Mouse (Mus musculus): ENCODE results near the gene Casq2.

Gene Casq2

GRCm38 (mm10) chr3:102164911-102165310 is 78.7 kb downstream of the Casq2 start:
- 83% methylated on average over 4 of the region's 4 CpGs for WGBS

- WGBS, result 88% methylated on average over 21 of the region's 21 CpGs
These were observed 79.5 kb downstream of the Casq2 start for GRCm38 (mm10) chr3:102165536-102166286.

GRCm38 (mm10) chr3:102166287-102166620 is 80.0 kb downstream of the Casq2 start:
- WGBS, result 69% methylated on average over 4 of the region's 4 CpGs

GRCm38 (mm10) chr3:102166794-102167193 is 80.6 kb downstream of the Casq2 start:
- 92% methylated on average over 8 of the region's 8 CpGs for WGBS

- WGBS, result 71% methylated on average over 10 of the region's 10 CpGs
These were observed 81.5 kb downstream of the Casq2 start for GRCm38 (mm10) chr3:102167555-102168210.

GRCm38 (mm10) chr3:102169197-102169905 is 83.1 kb downstream of the Casq2 start:
- 14% methylated on average over 13 of the region's 13 CpGs for WGBS

GRCm38 (mm10) chr3:102174118-102174865 is 88.1 kb downstream of the Casq2 start:
- 75% methylated on average over 8 of the region's 8 CpGs for WGBS

- WGBS, result 95% methylated on average over 18 of the region's 18 CpGs
These were observed 89.5 kb downstream of the Casq2 start for GRCm38 (mm10) chr3:102175701-102176100.

- 89% methylated on average over 5 of the region's 5 CpGs for WGBS
These were observed 89.9 kb downstream of the Casq2 start for GRCm38 (mm10) chr3:102176116-102176515.

- WGBS, result 96% methylated on average over 12 of the region's 12 CpGs
These were observed 91.8 kb downstream of the Casq2 start for GRCm38 (mm10) chr3:102177837-102178615.

- WGBS, result 95% methylated on average over 4 of the region's 4 CpGs
These were observed 93.7 kb downstream of the Casq2 start for GRCm38 (mm10) chr3:102179869-102180268.

- WGBS, result 62% methylated on average over 7 of the region's 7 CpGs
These were observed 94.5 kb downstream of the Casq2 start for GRCm38 (mm10) chr3:102180746-102181145.

GRCm38 (mm10) chr3:102181191-102181590 is 95.0 kb downstream of the Casq2 start:
- 86% methylated on average over 4 of the region's 4 CpGs for WGBS

GRCm38 (mm10) chr3:102182601-102183000 is 96.4 kb downstream of the Casq2 start:
- WGBS, result 90% methylated on average over 2 of the region's 2 CpGs

GRCm38 (mm10) chr3:102184721-102185120 is 98.5 kb downstream of the Casq2 start:
- 84% methylated on average over 5 of the region's 5 CpGs for WGBS

GRCm38 (mm10) chr3:102187401-102187800 is 101.2 kb downstream of the Casq2 start:
- 85% methylated on average over 4 of the region's 4 CpGs for WGBS

- 59% methylated on average over 6 of the region's 6 CpGs for WGBS
These were observed 102.8 kb downstream of the Casq2 start for GRCm38 (mm10) chr3:102188972-102189371.

- whole genome bisulfite sequencing, result 59% methylated on average over 4 of the region's 4 CpGs
These were observed 103.8 kb downstream of the Casq2 start for GRCm38 (mm10) chr3:102190015-102190414.

- 77% methylated on average over 3 of the region's 3 CpGs for WGBS
These were observed 105.4 kb downstream of the Casq2 start for GRCm38 (mm10) chr3:102191575-102191974.

GRCm38 (mm10) chr3:102192621-102193020 is 106.4 kb downstream of the Casq2 start:
- 66% methylated on average over 2 of the region's 2 CpGs for WGBS
